Mouse (Mus musculus) heart, embryonic 13.5 days (tissue): ENCODE data around the gene Gm49369. TPM values are rescaled to one million over a fixed set of nuclear protein-coding genes. Genes with fewer than 3 reads are reported as not detected.
A peak's percentile ranks its signal among the peaks of the same experiment; 100 is the strongest.
"Not testable (repeated sequence)": the region's sequence is repeated elsewhere in the genome, so short reads cannot be mapped to it uniquely, and the experiment has no call there.

Experiments
- ATAC-seq: fragments of 200-750 bp; cut with Nextera tagmentation; 2 replicates; pipeline ENCODE4 v1.8.0; 2017; ENCODE audit warnings: moderate TSS enrichment; ENCODE audit not compliant: insufficient number of reproducible peaks, low FRiP score, low TSS enrichment; ENCODE audit errors: extremely low read depth
- H3K27ac ChIP-seq: fragments of 300-500 bp; sonication (generic); replicated peaks from 2 replicates; pipeline ENCODE4 v1.5.1; 2015; ENCODE audit warnings: moderate library complexity, mild to moderate bottlenecking, inconsistent platforms
- H3K27me3 ChIP-seq: fragments of 300-500 bp; sonication (generic); replicated peaks from 2 replicates; pipeline ENCODE4 v1.6.1; 2015; ENCODE audit warnings: mild to moderate bottlenecking, inconsistent platforms
- H3K36me3 ChIP-seq: fragments of 300-500 bp; sonication (generic); 2 replicates; pipeline ENCODE4 v1.6.1; 2015; ENCODE audit warnings: mild to moderate bottlenecking, inconsistent platforms
- H3K4me1 ChIP-seq: fragments of 300-500 bp; sonication (generic); 2 replicates; pipeline ENCODE4 v1.6.1; 2015; ENCODE audit warnings: inconsistent platforms
- H3K4me2 ChIP-seq: fragments of 300-500 bp; sonication (generic); 2 replicates; pipeline ENCODE4 v1.6.1; 2015; ENCODE audit warnings: inconsistent platforms, mild to moderate bottlenecking, moderate library complexity
- H3K4me3 ChIP-seq: fragments of 300-500 bp; sonication (generic); 2 replicates; pipeline ENCODE4 v1.5.1; 2015; ENCODE audit warnings: moderate library complexity, mild to moderate bottlenecking, inconsistent platforms
- H3K9ac ChIP-seq: fragments of 300-500 bp; sonication (generic); 2 replicates; pipeline ENCODE4 v1.6.1; 2015; ENCODE audit warnings: inconsistent platforms, mild to moderate bottlenecking, moderate library complexity
- H3K9me3 ChIP-seq: fragments of 300-500 bp; sonication (generic); 2 replicates; pipeline ENCODE4 v1.6.1; 2016; ENCODE audit warnings: inconsistent platforms
- WGBS: fragments of 180-500 bp; shearing (Covaris S2); methylation state at CpG from one replicate; pipeline ENCODE4 v1.1.7; 2015; ENCODE audit warnings: mixed read lengths; 5-methylcytosine and 5-hydroxymethylcytosine counted together
- polyA plus RNA-seq: library from polyadenylated mRNA; unstranded; fragments of >200 nt; fragmentation: Nextera tagmentation; extraction: Ambion mirVana; gene quantifications from 2 replicates; pipeline ENCODE4 v1.2.1, GENCODE M21; 2015

The Gm49369 gene
- polyA plus RNA-seq, 1 experiment from 2014 or later, result not detected

DNA sequence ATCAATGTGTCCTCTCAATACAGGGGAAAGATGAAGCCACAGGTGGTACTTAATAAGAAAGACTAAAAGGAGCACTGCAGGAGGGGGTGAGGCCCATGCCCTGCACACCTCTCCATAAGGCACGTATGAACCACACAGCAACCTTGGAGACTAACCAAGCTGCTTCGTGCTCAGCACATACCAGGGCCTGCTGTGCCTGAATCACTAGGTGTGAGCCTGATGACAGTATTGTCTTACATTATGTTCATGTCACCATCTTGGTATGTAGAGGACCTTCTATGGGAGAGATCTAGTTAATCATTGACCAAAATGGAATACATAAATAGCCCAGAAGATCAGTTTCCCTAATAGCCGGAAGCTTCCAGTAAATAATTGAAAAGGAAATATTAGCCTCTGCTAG is 27.1 kb upstream of the Gm49369 start:
- ATAC-seq, result no peak
- 78% methylated on average over 3 of the region's 3 CpGs for WGBS
- Histone ChIP-seq H3K36me3 (no peaks in the 10 kb centered on the region), H3K4me2 (no peak overlapping the region), H3K4me1 (no peaks in the 10 kb centered on the region), H3K4me3 (no peak overlapping the region), H3K9me3 (no peaks in the 10 kb centered on the region), H3K27ac (no peak overlapping the region), H3K9ac (no peak overlapping the region), H3K27me3 (no peaks in the 10 kb centered on the region; the same call in 1 of the 2 replicates)

DNA sequence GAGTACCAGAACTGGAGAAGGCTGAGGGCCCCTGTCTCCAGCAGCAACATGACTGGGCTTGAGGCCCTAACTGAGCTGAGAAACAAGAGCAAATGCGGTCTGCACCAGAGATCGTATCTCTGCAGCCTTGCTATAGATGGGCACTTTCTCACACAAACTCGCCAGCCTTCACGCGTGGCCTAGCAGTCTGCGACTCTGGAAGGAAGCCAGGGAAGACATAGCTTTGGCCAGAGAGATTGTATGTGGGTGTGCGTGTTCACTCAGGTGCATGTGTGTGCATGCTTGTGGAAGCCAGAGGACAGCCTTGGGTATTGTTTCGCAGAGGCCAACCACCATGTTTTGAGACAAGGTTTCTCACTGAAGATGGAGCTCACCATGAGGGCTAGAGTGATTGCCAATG is 26.2 kb upstream of the Gm49369 start:
- 87% methylated on average over 8 of the region's 8 CpGs for WGBS
- H3K27ac ChIP-seq, result no peak overlapping the region

DNA sequence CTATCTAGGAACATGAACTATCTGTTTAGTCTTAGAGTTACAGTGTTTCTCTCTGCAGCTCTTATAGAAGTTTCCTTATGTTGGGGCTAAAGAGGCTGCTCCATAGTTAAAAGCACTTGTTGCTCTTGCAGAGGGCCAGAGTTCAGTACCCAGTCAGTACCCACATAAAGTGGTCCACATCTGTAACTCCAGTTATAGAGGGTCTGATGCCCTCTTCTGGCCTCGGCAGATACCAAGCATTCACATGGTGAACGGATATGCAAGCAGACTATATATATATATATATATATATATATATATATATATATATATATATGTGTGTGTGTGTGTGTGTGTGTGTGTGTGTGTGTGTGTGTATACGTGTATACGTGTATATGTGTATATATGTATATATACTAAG is 25.5 kb upstream of the Gm49369 start:
- H3K9me3 ChIP-seq, result no peaks in the 10 kb centered on the region
- no peaks in the 10 kb centered on the region for H3K4me1 ChIP-seq
- ATAC-seq, result no peak
- no peaks in the 10 kb centered on the region for H3K36me3 ChIP-seq
- H3K27me3 ChIP-seq, result no peaks in the 10 kb centered on the region; the same call in 1 of the 2 replicates
- H3K9ac ChIP-seq, result no peak overlapping the region
- WGBS, result 69% methylated on average over 4 of the region's 4 CpGs
- no peak overlapping the region for H3K4me3 ChIP-seq
- H3K4me2 ChIP-seq, result no peak overlapping the region
- no peak overlapping the region for H3K27ac ChIP-seq

More for the DNA sequence above, 26.2 kb upstream of the Gm49369 start:
- no peak for ATAC-seq
- Histone ChIP-seq H3K9me3 (no peaks in the 10 kb centered on the region), H3K9ac (no peak overlapping the region), H3K36me3 (no peaks in the 10 kb centered on the region), H3K4me3 (no peak overlapping the region), H3K4me2 (no peak overlapping the region), H3K27me3 (no peaks in the 10 kb centered on the region; the same call in 1 of the 2 replicates), H3K4me1 (no peaks in the 10 kb centered on the region)

DNA sequence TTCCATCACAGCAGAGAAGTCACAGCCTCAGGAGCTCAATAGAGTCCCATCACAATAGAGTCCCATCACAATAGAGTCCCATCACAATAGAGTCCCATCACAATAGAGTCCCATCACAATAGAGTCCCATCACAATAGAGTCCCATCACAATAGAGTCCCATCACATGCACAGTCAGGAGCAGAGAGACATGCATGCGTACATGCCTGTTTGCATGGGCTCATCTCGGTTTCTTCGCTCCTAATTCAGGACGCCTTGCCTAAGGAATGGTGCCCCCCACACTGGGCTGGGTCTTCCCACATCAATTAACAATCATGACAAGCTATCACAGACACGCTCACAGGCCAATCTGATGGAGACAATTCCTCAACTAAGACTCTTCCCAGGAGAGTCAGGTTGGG is 22.7 kb upstream of the Gm49369 start:
- H3K36me3 ChIP-seq, H3K9ac ChIP-seq, H3K27me3 ChIP-seq, H3K4me2 ChIP-seq, ATAC-seq, H3K27ac ChIP-seq, H3K4me1 ChIP-seq, H3K4me3 ChIP-seq, H3K9me3 ChIP-seq: not testable (repeated sequence)
- 85% methylated on average over 5 of the region's 5 CpGs for WGBS

DNA sequence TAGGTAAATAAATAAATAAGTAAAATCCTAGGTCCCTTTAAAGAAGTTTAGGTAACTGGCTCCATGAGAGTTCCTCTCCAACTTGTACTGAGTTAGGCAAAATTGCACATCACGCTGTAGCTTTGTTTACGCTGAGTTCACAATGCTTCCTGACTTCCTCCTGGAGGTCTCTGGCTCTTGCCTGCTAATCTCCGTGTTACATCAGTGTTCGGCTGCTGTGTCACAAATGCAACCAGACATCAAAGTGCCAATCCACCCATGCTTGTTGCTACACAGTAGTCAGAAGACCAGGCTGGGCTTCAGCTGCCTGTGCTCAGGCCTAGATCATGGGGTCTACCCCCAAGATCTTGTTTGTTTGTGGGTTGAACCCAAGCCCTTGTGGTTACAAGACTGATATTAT is 21.1 kb upstream of the Gm49369 start:
- H3K36me3 ChIP-seq, result no peaks in the 10 kb centered on the region
- H3K4me3 ChIP-seq, result no peak overlapping the region
- H3K27me3 ChIP-seq, result no peaks in the 10 kb centered on the region; the same call in 1 of the 2 replicates
- ATAC-seq, result no peak
- H3K9me3 ChIP-seq, result no peaks in the 10 kb centered on the region
- H3K27ac ChIP-seq, result no peak overlapping the region
- 0 out of 2 replicates have a peak, but pooled peaks cover 9% of the 10 kb centered on the region for H3K4me1 ChIP-seq
- WGBS, result 69% methylated on average over 4 of the region's 4 CpGs
- no peak overlapping the region for H3K4me2 ChIP-seq
- no peak overlapping the region for H3K9ac ChIP-seq

DNA sequence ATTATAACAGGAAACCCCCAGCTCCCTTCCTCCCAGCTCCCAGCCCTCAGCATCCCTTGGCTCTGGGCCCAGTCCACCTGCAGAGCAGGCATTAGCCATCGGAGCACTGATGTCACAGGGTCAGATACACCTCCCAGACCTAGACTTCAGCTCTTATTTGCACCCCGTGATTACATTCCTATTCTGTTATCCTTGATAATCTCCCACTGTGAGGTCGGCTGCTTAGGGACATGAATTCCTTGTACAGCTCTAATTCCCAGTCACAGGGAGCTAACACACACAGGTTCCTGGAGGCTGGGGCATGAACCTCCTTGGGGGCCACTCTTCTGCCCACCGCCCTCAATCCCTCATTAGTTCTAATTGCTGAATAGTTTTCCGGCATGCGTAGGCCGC is 18.3 kb upstream of the Gm49369 start:
- H3K4me2 ChIP-seq, result no peak overlapping the region
- H3K4me3 ChIP-seq, result no peak overlapping the region
- H3K27ac ChIP-seq, result no peak overlapping the region
- H3K9me3 ChIP-seq, result no peaks in the 10 kb centered on the region
- 60% methylated on average over 7 of the region's 7 CpGs for WGBS
- no peaks in the 10 kb centered on the region for H3K27me3 ChIP-seq
- H3K4me1 ChIP-seq, result peaks cover 13% of the 10 kb centered on the region; the same call in 1 of the 2 replicates
- no peak for ATAC-seq
- H3K9ac ChIP-seq, result no peak overlapping the region
- H3K36me3 ChIP-seq, result no peaks in the 10 kb centered on the region

DNA sequence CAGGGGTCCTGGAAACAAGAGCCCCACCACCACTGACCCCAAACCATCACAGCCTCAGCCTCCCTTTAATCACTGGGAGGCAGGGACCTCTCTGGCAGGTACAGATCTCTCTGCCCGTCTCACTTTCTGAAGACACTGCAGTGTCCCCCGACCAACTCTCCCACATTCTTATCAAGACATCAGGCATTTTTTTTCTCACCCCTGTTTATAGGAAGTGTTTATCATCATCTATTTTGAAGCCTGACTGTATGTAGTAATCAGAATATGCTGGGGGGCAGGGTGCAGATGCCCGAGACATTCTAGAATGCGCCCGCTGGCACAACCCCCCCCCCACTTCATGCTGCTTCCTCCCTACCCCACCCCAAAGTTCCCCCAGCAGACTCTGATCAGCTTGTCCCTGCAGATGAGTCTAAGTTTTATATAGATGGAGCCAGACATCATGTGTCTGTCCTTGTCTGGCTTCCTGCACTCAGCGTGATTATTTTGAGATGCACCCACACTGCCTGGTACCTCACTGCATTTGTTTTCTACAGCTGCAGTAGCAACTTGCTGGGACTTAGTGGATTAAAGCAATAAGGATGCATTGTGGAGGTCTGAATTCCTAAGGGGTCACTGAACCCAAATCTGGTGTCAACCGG is 17.8 kb upstream of the Gm49369 start:
- 61% methylated on average over 7 of the region's 7 CpGs for WGBS
- no peaks in the 10 kb centered on the region for H3K27me3 ChIP-seq

DNA sequence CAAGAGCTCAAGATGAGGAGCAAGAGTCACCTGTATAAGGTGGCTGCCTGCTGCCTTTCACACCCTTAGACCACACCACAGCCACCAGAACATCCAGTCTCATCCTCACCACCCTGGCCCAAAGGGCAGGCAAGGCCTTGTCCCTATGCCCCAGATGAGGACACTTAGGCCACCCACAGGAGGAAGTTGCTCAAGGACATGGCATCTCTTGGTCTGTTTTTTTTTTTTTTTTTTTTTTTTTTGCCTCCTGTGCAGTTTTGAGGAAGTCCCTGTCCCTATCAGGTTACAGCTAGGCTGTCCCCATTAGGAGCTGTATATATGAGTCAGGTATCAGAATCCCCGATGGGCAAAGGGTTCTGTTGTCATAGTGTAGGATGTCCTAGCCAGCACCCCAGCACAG is 16.8 kb upstream of the Gm49369 start:
- Histone ChIP-seq H3K9me3 (no peaks in the 10 kb centered on the region), H3K4me1 (peaks cover 13% of the 10 kb centered on the region; the same call in 1 of the 2 replicates), H3K4me2 (no peak overlapping the region), H3K27me3 (no peaks in the 10 kb centered on the region), H3K36me3 (no peaks in the 10 kb centered on the region), H3K27ac (no peak overlapping the region), H3K4me3 (no peak overlapping the region), H3K9ac (no peak overlapping the region)
- ATAC-seq, result no peak
- 76% methylated on average over 1 of the region's 1 CpGs for WGBS

More for the DNA sequence above, 17.8 kb upstream of the Gm49369 start:
- ATAC-seq, result no peak
- no peaks in the 10 kb centered on the region for H3K36me3 ChIP-seq
- H3K4me3 ChIP-seq, result no peak overlapping the region
- H3K9ac ChIP-seq, result no peak overlapping the region
- H3K4me2 ChIP-seq, result no peak overlapping the region
- H3K27ac ChIP-seq, result no peak overlapping the region
- peaks cover 13% of the 10 kb centered on the region; the same call in 1 of the 2 replicates for H3K4me1 ChIP-seq
- H3K9me3 ChIP-seq, result no peaks in the 10 kb centered on the region

DNA sequence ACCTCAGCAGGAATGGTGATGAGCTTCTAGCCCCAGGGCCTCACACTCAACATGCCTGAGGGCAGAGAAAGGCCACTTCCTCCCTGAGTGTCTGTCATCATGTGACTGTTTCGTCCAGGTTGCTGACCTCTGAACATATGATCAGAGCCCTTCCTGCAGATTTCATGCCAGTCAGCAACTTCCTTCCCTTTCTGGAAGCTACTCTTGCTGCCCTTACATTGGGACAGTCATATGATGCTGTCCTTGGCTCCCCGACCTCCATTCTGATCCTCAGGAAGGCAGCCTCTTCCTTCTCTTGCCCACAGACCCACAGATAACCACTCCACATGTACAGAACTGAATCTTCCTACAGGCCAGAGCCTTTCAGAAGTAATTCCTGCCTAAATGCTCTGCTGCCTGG is 15.6 kb upstream of the Gm49369 start:
- Histone ChIP-seq H3K27ac (peak overlapping the region; percentile 41; the same call in 1 of the 2 replicates), H3K4me3 (no peak overlapping the region), H3K36me3 (no peaks in the 10 kb centered on the region), H3K4me1 (peaks cover 20% of the 10 kb centered on the region; the same call in 1 of the 2 replicates), H3K9me3 (no peaks in the 10 kb centered on the region), H3K27me3 (no peaks in the 10 kb centered on the region), H3K9ac (no peak overlapping the region), H3K4me2 (no peak overlapping the region)
- ATAC-seq, result no peak
- WGBS, result 34% methylated on average over 2 of the region's 2 CpGs

DNA sequence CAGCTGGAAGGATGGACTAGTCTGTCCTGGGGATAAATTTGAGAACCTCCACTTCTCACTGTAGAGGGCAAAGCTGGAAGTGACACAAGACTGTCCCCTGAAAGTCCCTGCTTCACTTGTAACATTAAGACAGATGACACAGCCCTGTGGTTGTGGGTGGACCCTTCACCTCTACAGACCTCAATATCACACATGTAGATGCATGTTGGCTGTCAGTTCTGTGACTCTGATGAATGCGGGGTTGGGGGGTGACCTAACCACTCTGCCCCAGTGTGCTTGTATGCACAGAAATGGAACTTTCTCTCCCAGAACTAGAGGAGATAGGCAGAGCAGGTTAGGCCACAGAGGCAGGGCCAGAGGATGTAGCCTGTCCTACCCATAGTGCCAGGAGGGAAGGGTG is 14.1 kb upstream of the Gm49369 start:
- Histone ChIP-seq H3K4me2 (no peak overlapping the region), H3K4me1 (peaks cover 26% of the 10 kb centered on the region; the same call in 1 of the 2 replicates), H3K9ac (no peak overlapping the region), H3K9me3 (no peaks in the 10 kb centered on the region), H3K36me3 (no peaks in the 10 kb centered on the region), H3K27ac (no peak overlapping the region), H3K4me3 (no peak overlapping the region), H3K27me3 (no peaks in the 10 kb centered on the region)
- WGBS, result 79% methylated on average over 1 of the region's 1 CpGs
- no peak for ATAC-seq

DNA sequence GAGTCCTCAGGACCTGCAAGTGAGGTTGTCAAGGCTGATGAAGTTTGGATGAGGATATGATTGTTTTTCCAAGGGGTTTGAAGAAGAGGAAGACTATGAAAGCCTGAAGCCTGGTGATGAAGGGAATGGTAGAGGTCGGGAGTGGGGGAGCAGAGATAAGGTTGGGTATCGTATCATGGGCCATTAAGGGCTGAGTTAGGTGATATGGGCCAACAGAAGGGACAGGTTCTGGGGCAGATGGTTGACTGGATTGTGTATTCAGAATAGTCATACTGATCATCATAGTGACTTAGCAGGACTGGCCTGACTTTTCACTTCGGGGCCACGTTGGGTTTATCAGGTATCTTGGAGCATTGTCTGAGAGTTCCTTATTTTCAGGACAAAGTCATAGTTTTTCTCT is 13.0 kb upstream of the Gm49369 start:
- Histone ChIP-seq H3K9me3 (no peaks in the 10 kb centered on the region), H3K4me2 (no peak overlapping the region), H3K27ac (no peak overlapping the region), H3K9ac (no peak overlapping the region), H3K27me3 (no peaks in the 10 kb centered on the region), H3K4me1 (peaks cover 22% of the 10 kb centered on the region; the same call in 1 of the 2 replicates), H3K36me3 (no peaks in the 10 kb centered on the region), H3K4me3 (no peak overlapping the region)
- no peak for ATAC-seq
- 67% methylated on average over 4 of the region's 4 CpGs for WGBS
